Mouse (Mus musculus) stomach, embryonic 16.5 days (tissue): ENCODE data around the gene Cdk5. TPM values are rescaled to one million over a fixed set of nuclear protein-coding genes. Genes with fewer than 3 reads are reported as not detected.

Source experiments
- ATAC-seq: fragments of 200-750 bp; cut with Nextera tagmentation; 2 replicates; pipeline ENCODE4 v1.8.0; 2017; ENCODE audit warnings: moderate number of reproducible peaks, moderate TSS enrichment; ENCODE audit not compliant: insufficient read depth, low FRiP score
- H3K27ac ChIP-seq: fragments of 300-500 bp; sonication (generic); 2 replicates; pipeline ENCODE4 v1.5.1; 2014; ENCODE audit warnings: low read length
- H3K27me3 ChIP-seq: fragments of 300-500 bp; sonication (generic); 2 replicates; pipeline ENCODE4 v1.6.1; 2014; ENCODE audit warnings: low read length, control low read depth, mixed read lengths; ENCODE audit not compliant: control insufficient read depth, insufficient read depth
- H3K36me3 ChIP-seq: fragments of 300-500 bp; sonication (generic); 2 replicates; pipeline ENCODE4 v1.6.1; 2014; ENCODE audit warnings: low read length; ENCODE audit not compliant: control insufficient read depth, insufficient read depth
- H3K4me1 ChIP-seq: fragments of 300-500 bp; sonication (generic); 2 replicates; pipeline ENCODE4 v1.6.1; 2014; ENCODE audit warnings: low read length, control low read depth, mixed read lengths; ENCODE audit not compliant: control insufficient read depth, insufficient read depth
- H3K4me2 ChIP-seq: fragments of 300-500 bp; sonication (generic); 2 replicates; pipeline ENCODE4 v1.6.1; 2014; ENCODE audit warnings: low read depth, low read length, mixed read lengths
- H3K4me3 ChIP-seq: fragments of 300-500 bp; sonication (generic); replicated peaks from 2 replicates; pipeline ENCODE4 v1.5.1; 2014; ENCODE audit warnings: mild to moderate bottlenecking, low read length
- H3K9ac ChIP-seq: fragments of 300-500 bp; sonication (generic); 2 replicates; pipeline ENCODE4 v1.6.1; 2014; ENCODE audit warnings: low read length
- H3K9me3 ChIP-seq: fragments of 300-500 bp; sonication (generic); replicated peaks from 2 replicates; pipeline ENCODE4 v1.6.1; 2016; ENCODE audit warnings: low read length, control low read depth; ENCODE audit not compliant: control insufficient read depth
- WGBS: fragments of 180-500 bp; shearing (Covaris S2); extraction: QIAGEN DNeasy Blood & Tissue Kit; methylation state at CpG from one replicate; pipeline ENCODE4 v1.1.7; 2014; 5-methylcytosine and 5-hydroxymethylcytosine counted together
- polyA plus RNA-seq: library from polyadenylated mRNA; unstranded; fragments of >200 nt; fragmentation: Nextera tagmentation; extraction: Ambion mirVana; gene quantifications from 2 replicates; pipeline ENCODE4 v1.2.1, GENCODE M21; 2015

Cdk5 gene
- polyA plus RNA-seq, 1 experiment from 2014 or later = 44.9 TPM

GRCm38 (mm10) chr5:24374216-24374615, 49.1 kb downstream of the Cdk5 start:
- Histone ChIP-seq H3K9me3 (no peaks in the 10 kb centered on the region), H3K27me3 (peaks cover 5% of the 10 kb centered on the region; the same call in 1 of the 2 replicates), H3K9ac (no peak overlapping the region), H3K36me3 (no peaks in the 10 kb centered on the region), H3K4me1 (peaks cover 8% of the 10 kb centered on the region), H3K27ac (no peak overlapping the region), H3K4me2 (no peak overlapping the region), H3K4me3 (no peak overlapping the region)
- ATAC-seq = peak; percentile 47; the same call in 1 of the 2 replicates
- 22% methylated on average over 6 of the region's 6 CpGs for WGBS

- Histone ChIP-seq H3K4me3 (no peak overlapping the region), H3K27ac (no peak overlapping the region), H3K9ac (no peak overlapping the region), H3K27me3 (peaks cover 4% of the 10 kb centered on the region; the same call in 1 of the 2 replicates), H3K9me3 (no peaks in the 10 kb centered on the region), H3K4me1 (peaks cover 8% of the 10 kb centered on the region), H3K36me3 (no peaks in the 10 kb centered on the region), H3K4me2 (no peak overlapping the region)
- ATAC-seq = no peak
- WGBS = 69% methylated on average over 5 of the region's 5 CpGs
Measured at GRCm38 (mm10) chr5:24373807-24374206, 49.5 kb downstream of the Cdk5 start.

GRCm38 (mm10) chr5:24369767-24370166, 53.6 kb downstream of the Cdk5 start:
- Histone ChIP-seq H3K36me3 (no peaks in the 10 kb centered on the region), H3K9ac (no peak overlapping the region), H3K4me3 (no peak overlapping the region), H3K9me3 (no peaks in the 10 kb centered on the region), H3K27me3 (no peaks in the 10 kb centered on the region; the same call in 1 of the 2 replicates), H3K4me2 (no peak overlapping the region), H3K27ac (no peak overlapping the region), H3K4me1 (peaks cover 6% of the 10 kb centered on the region)
- no peak; the same call in 1 of the 2 replicates for ATAC-seq
- WGBS = 83% methylated on average over 9 of the region's 9 CpGs

Other genes with a start within 250 kb of the Cdk5 start
- 5.6 and 6.5 TPM in 2 replicates for gene Kcnh2, start 71.9 kb downstream of the Cdk5 start, polyA plus RNA-seq
- 6.5 and 7.3 TPM in 2 replicates for gene Nos3, start 58.7 kb downstream of the Cdk5 start, polyA plus RNA-seq
- 4.2 and 5.9 TPM in 2 replicates for gene Atg9b, start 31.4 kb downstream of the Cdk5 start, polyA plus RNA-seq
- 48.4 and 61.7 TPM in 2 replicates for gene Abcb8, start 29.9 kb downstream of the Cdk5 start, polyA plus RNA-seq
- gene Asic3, start 10.1 kb downstream of the Cdk5 start, polyA plus RNA-seq = 0.23 and 0.52 TPM in 2 replicates
- gene Slc4a2, start 307 bp upstream of the Cdk5 start, polyA plus RNA-seq = 46.5 and 51.8 TPM in 2 replicates
- gene Fastk, start 21.8 kb upstream of the Cdk5 start, polyA plus RNA-seq = 93.4 and 94.4 TPM in 2 replicates
- gene Tmub1, start 24.3 kb upstream of the Cdk5 start, polyA plus RNA-seq = 23.5 and 27.0 TPM in 2 replicates
- gene Agap3, start 28.6 kb upstream of the Cdk5 start, polyA plus RNA-seq = 13.0 and 14.7 TPM in 2 replicates
- not detected in 2 replicates for gene Gbx1, start 103.7 kb upstream of the Cdk5 start, polyA plus RNA-seq
- gene Asb10, start 117.4 kb upstream of the Cdk5 start, polyA plus RNA-seq = 0.24 and 0.58 TPM in 2 replicates
- gene 4931409K22Rik, start 133.3 kb upstream of the Cdk5 start, polyA plus RNA-seq = 0.13 TPM in 1 of 2 replicates, not detected in the other
- gene Abcf2, start 153.9 kb upstream of the Cdk5 start, polyA plus RNA-seq = 81.7 and 81.9 TPM in 2 replicates
- gene Chpf2, start 163.2 kb upstream of the Cdk5 start, polyA plus RNA-seq = 21.8 and 23.9 TPM in 2 replicates
- 13.1 and 17.1 TPM in 2 replicates for gene Smarcd3, start 200.9 kb upstream of the Cdk5 start, polyA plus RNA-seq